Mouse (Mus musculus) G1E (cell line): ENCODE measurements around the gene Klhdc8b. TPM values are rescaled to one million over a fixed set of nuclear protein-coding genes. Genes with fewer than 3 reads are reported as not detected.

ENCODE experiments used
- ATAC-seq: 2 replicates; pipeline ENCODE4 v1.8.0; 2016; ENCODE audit warnings: mild to moderate bottlenecking; ENCODE audit not compliant: insufficient number of reproducible peaks, poor library complexity, low FRiP score, severe bottlenecking; ENCODE audit errors: extremely low read depth
- DNase-seq: peaks from one replicate; pipeline ENCODE4 v3.0.0; 2012; ENCODE audit warnings: low spot score
- H3K27me3 ChIP-seq: 2 replicates; pipeline ENCODE4 v1.6.1; 2012; ENCODE audit warnings: mild to moderate bottlenecking, low read length, inconsistent platforms; ENCODE audit not compliant: insufficient read depth
- H3K36me3 ChIP-seq: replicated peaks from 2 replicates; pipeline ENCODE3; 2012; ENCODE audit warnings: mild to moderate bottlenecking, inconsistent platforms
- H3K4me1 ChIP-seq: 2 replicates; pipeline ENCODE4 v1.6.1; 2012; ENCODE audit warnings: low read depth, low read length, inconsistent platforms, mixed read lengths; ENCODE audit not compliant: insufficient read depth
- H3K4me3 ChIP-seq: 2 replicates; pipeline ENCODE4 v1.5.1; 2012; ENCODE audit warnings: low read depth, mild to moderate bottlenecking, inconsistent platforms, low read length, moderate library complexity, mixed read lengths
- H3K9me3 ChIP-seq: replicated peaks from 2 replicates; pipeline ENCODE4 v1.6.1; 2012; ENCODE audit warnings: inconsistent platforms
- CTCF ChIP-seq: IDR thresholded peaks from 2 replicates; pipeline ENCODE4 v1.5.1; 2012; ENCODE audit warnings: low read depth, low read length, inconsistent platforms, mixed read lengths
- GATA1 ChIP-seq: IDR thresholded peaks from 2 replicates; pipeline ENCODE4 v1.6.1; 2012; ENCODE audit warnings: borderline replicate concordance, low read length, inconsistent platforms, mixed read lengths
- GATA2 ChIP-seq: IDR thresholded peaks from 2 replicates; pipeline ENCODE4 v1.6.1; 2012; ENCODE audit warnings: low read depth, low read length, inconsistent platforms, borderline replicate concordance
- POLR2AphosphoS5 ChIP-seq: IDR thresholded peaks from 2 replicates; pipeline ENCODE4 v1.6.1; 2012; ENCODE audit warnings: low read depth, low read length, inconsistent platforms; ENCODE audit not compliant: insufficient replicate concordance
- TAL1 ChIP-seq: conservative IDR thresholded peaks from 2 replicates; pipeline ENCODE4 v1.6.1; 2012; ENCODE audit warnings: low read depth, low read length, inconsistent platforms, mixed read lengths
- polyA plus RNA-seq: library from polyadenylated mRNA; stranded (reverse); fragments of >175 nt; gene quantifications from 2 replicates; pipeline ENCODE4 v1.2.3, GENCODE M21; 2012
- total RNA-seq, 2 experiments: library from RNA; stranded (forward) in 1 of 2; stranded (reverse) in 1 of 2; fragments of 200-1000 nt in 1 of 2; fragments of >200 nt in 1 of 2; fragmentation: Nextera tagmentation in 1 of 2; gene quantifications; 2 replicates each; pipeline ENCODE4 v1.2.3; 2014 to 2017

The Klhdc8b gene
- total and polyA plus RNA-seq, 3 experiments, result 14.7 to 116 (median 52.8) TPM

GRCm38 (mm10) chr9:108449860-108450259 is 11.5 kb downstream of the Klhdc8b start:
- Histone ChIP-seq H3K27me3 (no peaks in the 10 kb centered on the region), H3K4me1 (peaks cover 48% of the 10 kb centered on the region), H3K9me3 (no peaks in the 10 kb centered on the region), H3K36me3 (peaks cover 38% of the 10 kb centered on the region), H3K4me3 (peak overlapping the region; percentile 76; the same call in 1 of the 2 replicates)
- no peak for TF ChIP-seq TAL1
- ATAC-seq, result no peak
- DNase-seq, result no peak

DNA sequence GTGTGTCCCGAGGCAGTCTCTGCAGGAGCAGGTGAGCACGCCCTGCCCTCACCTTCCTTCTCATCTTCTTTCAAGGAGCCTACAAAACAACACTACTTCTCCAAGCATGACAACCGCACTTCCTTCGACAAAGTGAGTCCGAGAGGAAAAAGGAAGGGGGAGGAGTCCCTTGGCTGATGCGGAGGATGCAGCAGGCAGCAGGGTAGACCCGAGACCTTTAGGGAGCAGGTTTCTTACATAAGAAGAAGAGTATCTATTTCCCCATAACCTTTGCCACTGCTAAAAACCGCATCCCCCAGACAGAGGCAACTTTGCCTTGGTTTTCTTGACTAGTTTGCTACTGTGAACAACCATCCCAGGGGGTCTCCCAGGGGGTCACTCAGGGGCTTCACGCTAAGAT is 16.3 kb downstream of the Klhdc8b start:
- Histone ChIP-seq H3K9me3 (no peaks in the 10 kb centered on the region), H3K4me3 (no peak overlapping the region), H3K4me1 (peaks cover 18% of the 10 kb centered on the region), H3K27me3 (peaks cover 4% of the 10 kb centered on the region; the same call in 1 of the 2 replicates), H3K36me3 (peaks cover 28% of the 10 kb centered on the region)
- TF ChIP-seq TAL1 (no peak), POLR2AphosphoS5 (no peak)
- ATAC-seq (no peak), DNase-seq (no peak)

DNA sequence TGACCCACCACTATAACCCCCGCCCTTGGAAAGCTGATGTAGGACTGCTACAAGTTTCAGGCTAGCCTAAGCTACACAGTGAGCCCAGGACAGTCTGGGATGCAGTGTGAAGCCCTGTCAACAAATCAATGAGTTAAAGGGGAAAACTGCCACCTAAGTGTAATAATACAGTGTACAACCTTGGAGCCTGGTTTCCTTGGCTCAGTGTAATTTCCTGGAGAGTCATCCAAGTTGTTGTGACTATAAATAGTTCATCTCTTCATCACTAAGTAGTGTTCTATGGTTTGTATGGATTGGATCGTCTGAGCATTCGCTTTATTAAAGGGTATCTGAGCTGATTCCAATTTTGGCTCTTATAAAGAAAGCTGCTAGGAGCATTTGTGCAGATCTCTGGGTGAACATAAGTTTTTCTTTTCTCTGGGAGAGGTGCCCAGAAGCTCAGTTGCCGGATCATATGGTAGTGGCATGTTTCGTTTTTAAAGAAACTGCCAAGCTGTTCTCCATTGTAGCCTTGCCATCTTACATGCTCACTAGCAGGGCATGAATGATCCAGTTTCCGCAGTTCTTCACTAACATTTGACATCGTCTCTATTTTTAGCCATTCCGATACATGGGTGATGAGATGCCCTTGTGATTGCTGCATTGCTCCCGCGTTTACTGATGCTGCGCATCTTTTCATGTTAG is 20.0 kb downstream of the Klhdc8b start:
- DNase-seq, result no peak
- Histone ChIP-seq H3K9me3 (no peaks in the 10 kb centered on the region), H3K27me3 (peaks cover 7% of the 10 kb centered on the region; the same call in 1 of the 2 replicates), H3K4me1 (peaks cover 11% of the 10 kb centered on the region), H3K36me3 (no peaks in the 10 kb centered on the region), H3K4me3 (no peak overlapping the region)
- ATAC-seq, result no peak
- TF ChIP-seq GATA1, result no peak
- no peak for TF ChIP-seq POLR2AphosphoS5
- TF ChIP-seq GATA2, result no peak
- TF ChIP-seq CTCF, result no peak
- no peak for TF ChIP-seq TAL1

DNA sequence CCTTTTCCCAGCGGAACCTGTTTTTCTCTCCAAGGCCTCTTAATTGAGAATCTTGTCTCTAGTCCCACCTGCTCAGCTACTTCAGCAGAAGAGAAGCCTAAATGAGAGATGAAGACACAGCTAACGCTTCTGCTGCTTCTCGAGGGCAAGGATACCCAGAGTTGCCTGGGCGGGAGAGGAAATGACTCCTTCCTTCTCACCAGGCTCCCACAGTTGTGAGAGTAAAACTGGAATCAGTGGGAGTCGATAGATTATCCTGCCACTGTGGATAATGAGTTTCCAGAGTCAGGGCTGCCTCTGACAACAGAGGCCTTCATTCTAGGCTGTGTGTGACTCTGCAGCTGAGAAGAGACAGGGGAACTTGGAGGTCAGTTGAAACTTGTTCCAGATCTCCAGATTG is 20.9 kb downstream of the Klhdc8b start:
- H3K27me3 ChIP-seq, result peaks cover 11% of the 10 kb centered on the region
- no peaks in the 10 kb centered on the region for H3K9me3 ChIP-seq
- DNase-seq (no peak), ATAC-seq (no peak)
- H3K4me3 ChIP-seq, result no peak overlapping the region
- no peak for TF ChIP-seq CTCF
- no peak for TF ChIP-seq POLR2AphosphoS5
- TF ChIP-seq TAL1, result no peak
- no peak for TF ChIP-seq GATA2
- TF ChIP-seq GATA1, result no peak
- H3K36me3 ChIP-seq, result no peaks in the 10 kb centered on the region
- H3K4me1 ChIP-seq, result peaks cover 11% of the 10 kb centered on the region

GRCm38 (mm10) chr9:108439176-108439575 is 22.2 kb downstream of the Klhdc8b start:
- TF ChIP-seq TAL1 (no peak), POLR2AphosphoS5 (no peak), CTCF (no peak), GATA1 (no peak), GATA2 (no peak)
- ATAC-seq, result no peak
- Histone ChIP-seq H3K36me3 (no peaks in the 10 kb centered on the region), H3K9me3 (no peaks in the 10 kb centered on the region), H3K27me3 (peaks cover 11% of the 10 kb centered on the region), H3K4me1 (peaks cover 7% of the 10 kb centered on the region), H3K4me3 (no peak overlapping the region)
- DNase-seq, result no peak

GRCm38 (mm10) chr9:108436182-108436581 is 25.2 kb downstream of the Klhdc8b start, which contains the start of gene BC048562:
TSS of gene BC048562 (plus strand) at chr9:108436482.
- H3K27me3 ChIP-seq, result peaks cover 14% of the 10 kb centered on the region
- H3K9me3 ChIP-seq, result no peaks in the 10 kb centered on the region
- TF ChIP-seq GATA1 (no peak), CTCF (no peak), GATA2 (no peak), POLR2AphosphoS5 (no peak), TAL1 (no peak)
- peaks cover 2% of the 10 kb centered on the region for H3K4me1 ChIP-seq
- ATAC-seq, result no peak
- no peak within 1 kb of the TSS for H3K4me3 ChIP-seq
- DNase-seq, result no peak
- no peaks in the 10 kb centered on the region for H3K36me3 ChIP-seq
